Mouse (Mus musculus) embryo, embryonic 10 days (tissue): ENCODE results near the gene Parm1.

Experiments used
- DNase-seq: peaks from one replicate; pipeline ENCODE4 v3.0.0-alpha.2; 2015; ENCODE audit warnings: low spot score

Parm1 gene

GRCm38 (mm10) chr5:91654331-91655048, 137.1 kb downstream of the Parm1 start:
- no peak for DNase-seq

- DNase-seq, result no peak
Measured at GRCm38 (mm10) chr5:91655263-91655662, 137.8 kb downstream of the Parm1 start.

GRCm38 (mm10) chr5:91662715-91663114, 145.3 kb downstream of the Parm1 start:
- no peak for DNase-seq

- no peak for DNase-seq
Measured at GRCm38 (mm10) chr5:91667127-91667526, 149.7 kb downstream of the Parm1 start.

- no peak for DNase-seq
Measured at GRCm38 (mm10) chr5:91669235-91669634, 151.8 kb downstream of the Parm1 start.
